Mouse (Mus musculus) heart, embryonic 14.5 days (tissue): ENCODE results near the gene Troap. TPM values are rescaled to one million over a fixed set of nuclear protein-coding genes. Genes with fewer than 3 reads are reported as not detected.

Source experiments
- ATAC-seq: fragments of 200-750 bp; cut with Nextera tagmentation; 2 replicates; pipeline ENCODE4 v1.8.0; 2017; ENCODE audit warnings: low read depth, moderate TSS enrichment; ENCODE audit not compliant: insufficient number of reproducible peaks, insufficient read depth, low FRiP score
- H3K27ac ChIP-seq, 2 experiments: fragments of 200-500 bp in 1 of 2; fragments of 300-500 bp in 1 of 2; sonication (generic) in 1 of 2; replicated peaks in 1 of 2; 2 replicates each; pipeline ENCODE4 v1.5.1; 2012 to 2014; ENCODE audit warnings: low read depth in 2 of 2, low read length in 2 of 2, control low read depth in 1 of 2, mild to moderate bottlenecking in 1 of 2, mixed read lengths in 1 of 2; ENCODE audit not compliant: control insufficient read depth in 1 of 2, insufficient read depth in 1 of 2
- H3K27me3 ChIP-seq: fragments of 300-500 bp; sonication (generic); 2 replicates; pipeline ENCODE4 v1.6.1; 2014; ENCODE audit warnings: mild to moderate bottlenecking, low read length, control low read depth; ENCODE audit not compliant: control insufficient read depth, insufficient read depth
- H3K36me3 ChIP-seq: fragments of 300-500 bp; sonication (generic); 2 replicates; pipeline ENCODE4 v1.6.1; 2014; ENCODE audit warnings: mild to moderate bottlenecking, control low read depth, low read length, mixed read lengths; ENCODE audit not compliant: control insufficient read depth, insufficient read depth
- H3K4me1 ChIP-seq, 2 experiments: fragments of 200-500 bp in 1 of 2; fragments of 300-500 bp in 1 of 2; sonication (generic) in 1 of 2; 2 replicates each; pipeline ENCODE4 v1.6.1; 2012 to 2014; ENCODE audit warnings: low read length in 2 of 2, control low read depth in 1 of 2, mixed read lengths in 1 of 2; ENCODE audit not compliant: control insufficient read depth in 2 of 2, insufficient read depth in 2 of 2
- H3K4me2 ChIP-seq: fragments of 300-500 bp; sonication (generic); 2 replicates; pipeline ENCODE4 v1.6.1; 2014; ENCODE audit warnings: mild to moderate bottlenecking, low read length
- H3K4me3 ChIP-seq, 2 experiments: fragments of 200-500 bp in 1 of 2; fragments of 300-500 bp in 1 of 2; sonication (generic) in 1 of 2; 2 replicates each; pipeline ENCODE4 v1.5.1; 2012 to 2014; ENCODE audit warnings: low read length in 2 of 2, mild to moderate bottlenecking in 2 of 2, control low read depth in 1 of 2, low read depth in 1 of 2, moderate library complexity in 1 of 2; ENCODE audit not compliant: control insufficient read depth in 1 of 2, insufficient read depth in 1 of 2
- H3K9ac ChIP-seq: fragments of 300-500 bp; sonication (generic); 2 replicates; pipeline ENCODE4 v1.6.1; 2014; ENCODE audit warnings: mild to moderate bottlenecking, low read length
- H3K9me3 ChIP-seq: fragments of 300-500 bp; sonication (generic); 2 replicates; pipeline ENCODE4 v1.6.1; 2016; ENCODE audit warnings: low read length, control low read depth; ENCODE audit not compliant: control insufficient read depth
- WGBS: fragments of 180-500 bp; shearing (Covaris S2); extraction: QIAGEN DNeasy Blood & Tissue Kit; methylation state at CpG from one replicate; pipeline ENCODE4 v1.1.7; 2014; 5-methylcytosine and 5-hydroxymethylcytosine counted together
- polyA plus RNA-seq: library from polyadenylated mRNA; unstranded; fragments of >200 nt; fragmentation: Nextera tagmentation; extraction: Ambion mirVana; gene quantifications from 2 replicates; pipeline ENCODE4 v1.2.1, GENCODE M21; 2014

The Troap gene
- polyA plus RNA-seq, 1 experiment from 2014 or later = 16.5 TPM

GRCm38 (mm10) chr15:99083258-99083657 is 8.9 kb downstream of the Troap start:
- Histone ChIP-seq H3K27ac (no peak overlapping the region), H3K36me3 (peaks cover 46% of the 10 kb centered on the region), H3K4me3 (no peak overlapping the region), H3K9ac (no peak overlapping the region), H3K9me3 (no peaks in the 10 kb centered on the region), H3K27me3 (peaks cover 39% of the 10 kb centered on the region), H3K4me1 (peaks cover 4 to 7% of the 10 kb centered on the region in 2 experiments; a peak in 3 of 4 replicates), H3K4me2 (no peak overlapping the region)
- no peak for ATAC-seq
- WGBS = 69% methylated on average over 9 of the region's 9 CpGs

- H3K27ac ChIP-seq = no peak overlapping the region
- no peak for ATAC-seq
- H3K36me3 ChIP-seq = peaks cover 40% of the 10 kb centered on the region
- H3K4me2 ChIP-seq = peak overlapping the region; percentile 5; the same call in 1 of the 2 replicates
- no peak overlapping the region for H3K9ac ChIP-seq
- H3K27me3 ChIP-seq = peaks cover 46% of the 10 kb centered on the region
- no peaks in the 10 kb centered on the region for H3K9me3 ChIP-seq
- H3K4me3 ChIP-seq = no peak overlapping the region
- peaks cover 3 to 4% of the 10 kb centered on the region in 2 experiments; a peak in 2 of 4 replicates for H3K4me1 ChIP-seq
- WGBS = 18% methylated on average over 11 of the region's 11 CpGs
Measured at GRCm38 (mm10) chr15:99083867-99084557, 9.6 kb downstream of the Troap start.

- H3K27me3 ChIP-seq = peaks cover 52% of the 10 kb centered on the region
- no peak overlapping the region for H3K9ac ChIP-seq
- H3K4me2 ChIP-seq = peak overlapping the region; percentile 5; the same call in 1 of the 2 replicates
- H3K36me3 ChIP-seq = peaks cover 36% of the 10 kb centered on the region
- no peak overlapping the region for H3K27ac ChIP-seq
- WGBS = 15% methylated on average over 19 of the region's 19 CpGs
- H3K9me3 ChIP-seq = no peaks in the 10 kb centered on the region
- no peak for ATAC-seq
- H3K4me3 ChIP-seq = no peak overlapping the region
- peaks cover 3 to 4% of the 10 kb centered on the region in 2 experiments; a peak in 2 of 4 replicates for H3K4me1 ChIP-seq
Measured at GRCm38 (mm10) chr15:99084618-99085017, 10.2 kb downstream of the Troap start.

- Histone ChIP-seq H3K9me3 (no peaks in the 10 kb centered on the region), H3K36me3 (peaks cover 25% of the 10 kb centered on the region), H3K4me2 (no peak overlapping the region), H3K4me1 (peaks cover 3 to 4% of the 10 kb centered on the region in 2 experiments; a peak in 2 of 4 replicates), H3K4me3 (no peak overlapping the region), H3K27me3 (peaks cover 66% of the 10 kb centered on the region), H3K9ac (no peak overlapping the region), H3K27ac (no peak overlapping the region)
- no peak for ATAC-seq
- whole genome bisulfite sequencing = 81% methylated on average over 4 of the region's 4 CpGs
Measured at GRCm38 (mm10) chr15:99085997-99086396, 11.6 kb downstream of the Troap start.

GRCm38 (mm10) chr15:99087253-99088075 is 13.1 kb downstream of the Troap start, which contains the start of gene C1ql4:
C1ql4 (minus strand) TSS chr15:99087817.
- Histone ChIP-seq H3K9ac (no peak within 1 kb of the TSS), H3K4me3 (peak within 1 kb of the TSS; percentile 29 to 35), H3K27me3 (peaks cover 81% of the 10 kb centered on the region), H3K9me3 (no peaks in the 10 kb centered on the region), H3K27ac (no peak within 1 kb of the TSS), H3K4me2 (peak within 1 kb of the TSS; percentile 63), H3K4me1 (peaks cover 3 to 4% of the 10 kb centered on the region in 2 experiments; a peak in 2 of 4 replicates), H3K36me3 (peaks cover 11% of the 10 kb centered on the region)
- 5% methylated on average over 53 of the region's 60 CpGs for WGBS
- ATAC-seq = no peak

- Histone ChIP-seq H3K4me1 (peaks cover 3 to 4% of the 10 kb centered on the region in 2 experiments; a peak in 2 of 4 replicates), H3K27ac (no peak overlapping the region), H3K9ac (no peak overlapping the region), H3K27me3 (peaks cover 89% of the 10 kb centered on the region), H3K4me2 (peak overlapping the region; percentile 63), H3K36me3 (0 out of 2 replicates have a peak, but pooled peaks cover 2% of the 10 kb centered on the region), H3K9me3 (no peaks in the 10 kb centered on the region), H3K4me3 (peak overlapping the region; percentile 29 to 35)
- WGBS = under 1% methylated on average over 27 of the region's 27 CpGs
- ATAC-seq = peak; percentile 60
Measured at GRCm38 (mm10) chr15:99088292-99088691, 13.9 kb downstream of the Troap start.

GRCm38 (mm10) chr15:99089069-99089468 is 14.7 kb downstream of the Troap start:
- Histone ChIP-seq H3K4me1 (peaks cover 6 to 8% of the 10 kb centered on the region in 2 experiments; a peak in 2 of 4 replicates), H3K4me2 (peak overlapping the region; percentile 63), H3K9me3 (no peaks in the 10 kb centered on the region), H3K4me3 (peak overlapping the region in 1 of 2 experiments; percentile 29; a peak in 2 of 4 replicates), H3K36me3 (no peaks in the 10 kb centered on the region), H3K9ac (no peak overlapping the region), H3K27ac (no peak overlapping the region), H3K27me3 (peaks cover 96% of the 10 kb centered on the region)
- 9% methylated on average over 14 of the region's 14 CpGs for WGBS
- ATAC-seq = no peak
